Mouse (Mus musculus) C2C12 (cell line): ENCODE measurements around the gene Sgf29.

Experiments
- CTCF ChIP-seq: IDR thresholded peaks from one replicate; pipeline ENCODE4 v1.5.1; 2011; ENCODE audit not compliant: control insufficient read depth, insufficient read depth, insufficient read length
- MAX ChIP-seq: IDR thresholded peaks from one replicate; pipeline ENCODE4 v1.6.1; 2011; ENCODE audit warnings: mild to moderate bottlenecking, control low read depth
- USF1 ChIP-seq: IDR thresholded peaks from one replicate; pipeline ENCODE4 v1.6.1; 2011; ENCODE audit warnings: low read depth, mild to moderate bottlenecking, control low read depth, moderate library complexity

DNA sequence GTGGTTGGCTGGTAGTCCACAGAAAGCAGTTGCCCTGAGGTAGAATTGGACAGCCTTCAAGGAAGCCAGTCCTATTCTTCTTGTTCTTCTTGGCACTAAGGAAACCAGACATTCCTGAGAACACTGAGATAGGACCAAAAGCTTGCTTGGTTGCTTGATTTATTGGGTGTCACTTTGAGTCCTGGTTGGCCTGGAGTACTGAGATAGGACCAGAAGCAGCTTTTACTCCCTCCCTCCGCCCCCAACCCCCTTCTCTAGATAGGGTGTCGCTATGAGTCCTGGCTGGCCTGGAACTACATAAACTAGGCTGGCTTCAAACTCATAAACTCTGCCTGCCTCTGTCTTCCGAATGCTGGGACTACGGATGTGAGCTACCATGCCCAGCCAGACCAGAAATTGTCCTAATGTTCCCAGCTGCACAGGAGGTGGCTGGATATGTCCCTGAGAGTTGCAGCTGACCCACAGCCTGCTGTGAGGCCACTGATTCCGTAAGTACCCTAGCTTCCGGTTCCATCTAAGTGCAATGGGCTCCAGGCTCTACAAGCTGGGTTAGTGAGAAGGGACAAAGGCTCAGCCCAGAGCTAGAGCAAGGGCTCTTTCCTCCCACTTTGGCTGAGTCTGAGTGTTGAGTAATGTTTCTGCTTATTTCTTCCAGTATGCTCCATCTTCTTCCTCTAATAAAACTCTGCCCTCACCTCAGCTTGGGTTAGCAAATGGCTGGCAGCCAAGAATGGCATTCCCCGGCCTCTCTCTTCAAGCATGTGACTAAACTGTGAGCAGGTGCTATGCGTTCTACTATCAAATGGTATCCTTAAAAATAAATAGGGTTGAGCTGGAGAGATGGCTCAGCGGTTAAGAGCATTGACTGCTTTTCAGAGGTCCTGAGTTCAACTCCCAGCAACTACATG is 27.4 kb upstream of the Sgf29 start:
- TF ChIP-seq CTCF, result no peak
- no peak for TF ChIP-seq USF1
- TF ChIP-seq MAX, result no peak
